Mouse (Mus musculus) heart, embryonic 16.5 days (tissue): ENCODE measurements at regions not wholly inside any gene's neighbourhood (a gene's known extent, or its start where the extent isn't known, plus 50 kb on each side); places are given as distances from the start of the nearest gene placed in this dataset.

ENCODE experiments used
- ATAC-seq: fragments of 200-750 bp; cut with Nextera tagmentation; replicated peaks from 2 replicates; pipeline ENCODE4 v1.8.0; 2017; ENCODE audit warnings: moderate number of reproducible peaks; ENCODE audit not compliant: insufficient read depth, low FRiP score; ENCODE audit errors: extremely low read depth
- H3K27ac ChIP-seq: fragments of 300-500 bp; sonication (generic); 2 replicates; pipeline ENCODE4 v1.5.1; 2014; ENCODE audit warnings: mild to moderate bottlenecking, low read length, control low read depth, moderate library complexity
- H3K27me3 ChIP-seq: fragments of 300-500 bp; sonication (generic); 2 replicates; pipeline ENCODE4 v1.6.1; 2014; ENCODE audit warnings: low read length, mixed read lengths; ENCODE audit not compliant: control insufficient read depth, insufficient read depth
- H3K36me3 ChIP-seq: fragments of 300-500 bp; sonication (generic); 2 replicates; pipeline ENCODE4 v1.6.1; 2014; ENCODE audit not compliant: control insufficient read depth, insufficient read depth
- H3K4me1 ChIP-seq: fragments of 300-500 bp; sonication (generic); 2 replicates; pipeline ENCODE4 v1.6.1; 2014; ENCODE audit warnings: low read length, mixed read lengths; ENCODE audit not compliant: control insufficient read depth, insufficient read depth
- H3K4me2 ChIP-seq: fragments of 300-500 bp; sonication (generic); 2 replicates; pipeline ENCODE4 v1.6.1; 2014; ENCODE audit warnings: low read depth, mild to moderate bottlenecking, control low read depth, low read length
- H3K4me3 ChIP-seq: fragments of 300-500 bp; sonication (generic); 2 replicates; pipeline ENCODE4 v1.5.1; 2014; ENCODE audit warnings: mild to moderate bottlenecking, control low read depth, low read length
- H3K9ac ChIP-seq: fragments of 300-500 bp; sonication (generic); 2 replicates; pipeline ENCODE4 v1.6.1; 2014; ENCODE audit warnings: low read length, control low read depth
- H3K9me3 ChIP-seq: fragments of 300-500 bp; sonication (generic); replicated peaks from 2 replicates; pipeline ENCODE4 v1.6.1; 2016; ENCODE audit warnings: low read length; ENCODE audit not compliant: control insufficient read depth
- WGBS: fragments of 180-500 bp; shearing (Covaris S2); extraction: QIAGEN DNeasy Blood & Tissue Kit; methylation state at CpG from one replicate; pipeline ENCODE4 v1.1.7; 2014; 5-methylcytosine and 5-hydroxymethylcytosine counted together

- H3K36me3 ChIP-seq: no peaks in the 10 kb centered on the region
- no peaks in the 10 kb centered on the region for H3K9me3 ChIP-seq
- no peak overlapping the region for H3K9ac ChIP-seq
- ATAC-seq: no peak
- no peaks in the 10 kb centered on the region for H3K4me1 ChIP-seq
- no peak overlapping the region for H3K27ac ChIP-seq
- H3K27me3 ChIP-seq: no peaks in the 10 kb centered on the region
- 64% methylated on average over 2 of the region's 2 CpGs for WGBS
- no peak overlapping the region for H3K4me3 ChIP-seq
- no peak overlapping the region for H3K4me2 ChIP-seq
These were observed 223.8 kb downstream of the Papss1 start for GRCm38 (mm10) chr3:131788321-131788720.

GRCm38 (mm10) chr3:131789177-131789576 is 224.6 kb downstream of the Papss1 start:
- Histone ChIP-seq H3K27me3 (no peaks in the 10 kb centered on the region), H3K4me2 (no peak overlapping the region), H3K4me3 (no peak overlapping the region), H3K27ac (no peak overlapping the region), H3K9me3 (no peaks in the 10 kb centered on the region), H3K36me3 (no peaks in the 10 kb centered on the region), H3K4me1 (no peaks in the 10 kb centered on the region), H3K9ac (no peak overlapping the region)
- no peak for ATAC-seq

- no peak for ATAC-seq
These were observed 229.5 kb downstream of the Papss1 start for GRCm38 (mm10) chr3:131794056-131794455.

GRCm38 (mm10) chr3:131795108-131796005 is 230.8 kb downstream of the Papss1 start:
- Histone ChIP-seq H3K27me3 (no peaks in the 10 kb centered on the region), H3K4me2 (no peak overlapping the region), H3K9me3 (no peaks in the 10 kb centered on the region), H3K4me3 (no peak overlapping the region), H3K4me1 (no peaks in the 10 kb centered on the region), H3K36me3 (no peaks in the 10 kb centered on the region), H3K9ac (no peak overlapping the region), H3K27ac (no peak overlapping the region)
- ATAC-seq: no peak
- 77% methylated on average over 10 of the region's 10 CpGs for WGBS

More at GRCm38 (mm10) chr3:131794056-131794455, 229.5 kb downstream of the Papss1 start:
- Histone ChIP-seq H3K27me3 (no peaks in the 10 kb centered on the region), H3K27ac (no peak overlapping the region), H3K4me1 (no peaks in the 10 kb centered on the region), H3K4me3 (no peak overlapping the region), H3K36me3 (no peaks in the 10 kb centered on the region), H3K4me2 (no peak overlapping the region), H3K9me3 (no peaks in the 10 kb centered on the region), H3K9ac (no peak overlapping the region)
- WGBS: 59% methylated on average over 1 of the region's 1 CpGs

GRCm38 (mm10) chr3:131799774-131800173 is 235.2 kb downstream of the Papss1 start:
- WGBS: 63% methylated on average over 4 of the region's 4 CpGs
- Histone ChIP-seq H3K27me3 (no peaks in the 10 kb centered on the region), H3K4me1 (peaks cover 3% of the 10 kb centered on the region; the same call in 1 of the 2 replicates), H3K36me3 (no peaks in the 10 kb centered on the region), H3K9ac (no peak overlapping the region), H3K4me3 (no peak overlapping the region), H3K9me3 (no peaks in the 10 kb centered on the region), H3K4me2 (no peak overlapping the region), H3K27ac (no peak overlapping the region)
- ATAC-seq: no peak

- Histone ChIP-seq H3K36me3 (no peaks in the 10 kb centered on the region), H3K9me3 (no peaks in the 10 kb centered on the region), H3K9ac (no peak overlapping the region), H3K27ac (no peak overlapping the region), H3K4me3 (no peak overlapping the region), H3K27me3 (no peaks in the 10 kb centered on the region), H3K4me1 (peaks cover 3% of the 10 kb centered on the region; the same call in 1 of the 2 replicates), H3K4me2 (no peak overlapping the region)
- WGBS: 79% methylated on average over 3 of the region's 3 CpGs
- ATAC-seq: no peak
These were observed 237.0 kb downstream of the Papss1 start for GRCm38 (mm10) chr3:131801551-131801950.

- no peak overlapping the region for H3K9ac ChIP-seq
- ATAC-seq: peak; percentile 28; the same call in 1 of the 2 replicates
- no peak overlapping the region; the same call in 1 of the 2 replicates for H3K4me2 ChIP-seq
- no peak overlapping the region for H3K27ac ChIP-seq
- WGBS: 41% methylated on average over 7 of the region's 7 CpGs
- no peaks in the 10 kb centered on the region for H3K27me3 ChIP-seq
- H3K4me3 ChIP-seq: no peak overlapping the region
- H3K9me3 ChIP-seq: no peaks in the 10 kb centered on the region
- H3K36me3 ChIP-seq: no peaks in the 10 kb centered on the region
- peaks cover 3% of the 10 kb centered on the region; the same call in 1 of the 2 replicates for H3K4me1 ChIP-seq
These were observed 238.3 kb downstream of the Papss1 start for GRCm38 (mm10) chr3:131802841-131803240.

GRCm38 (mm10) chr3:131808127-131808526 is 243.6 kb downstream of the Papss1 start:
- H3K4me2 ChIP-seq: no peak overlapping the region
- WGBS: 74% methylated on average over 8 of the region's 8 CpGs
- H3K4me3 ChIP-seq: no peak overlapping the region
- H3K27me3 ChIP-seq: no peaks in the 10 kb centered on the region
- no peaks in the 10 kb centered on the region for H3K4me1 ChIP-seq
- no peak overlapping the region for H3K9ac ChIP-seq
- no peaks in the 10 kb centered on the region for H3K9me3 ChIP-seq
- no peak overlapping the region for H3K27ac ChIP-seq
- no peaks in the 10 kb centered on the region for H3K36me3 ChIP-seq
- ATAC-seq: no peak

GRCm38 (mm10) chr3:131812968-131813367 is 248.4 kb downstream of the Papss1 start:
- H3K27ac ChIP-seq: no peak overlapping the region
- no peaks in the 10 kb centered on the region for H3K36me3 ChIP-seq
- WGBS: 43% methylated on average over 6 of the region's 6 CpGs
- no peak overlapping the region for H3K4me2 ChIP-seq
- H3K9me3 ChIP-seq: no peaks in the 10 kb centered on the region
- H3K4me1 ChIP-seq: no peaks in the 10 kb centered on the region
- no peaks in the 10 kb centered on the region for H3K27me3 ChIP-seq
- ATAC-seq: no peak
- no peak overlapping the region for H3K4me3 ChIP-seq
- no peak overlapping the region for H3K9ac ChIP-seq
